Mouse (Mus musculus): ENCODE results near the gene Cdc14b. TPM values are rescaled to one million over a fixed set of nuclear protein-coding genes. Genes with fewer than 3 reads are reported as not detected.
A peak's percentile ranks its signal among the peaks of the same experiment; 100 is the strongest.

Gene Cdc14b
- total RNA-seq (2021) = 1 to 10 TPM; 4.5 to 6.8 TPM
- long read RNA-seq, experiment 1, partial matches to known transcripts = 0 of 2 reads
- long read RNA-seq, experiment 1, other reads (novel, unspliced or antisense) = 2 of 2 reads
- long read RNA-seq, experiment 2, partial matches to known transcripts = 0 of 5 reads
- long read RNA-seq, experiment 2, other reads (novel, unspliced or antisense) = 4 of 5 reads

DNA sequence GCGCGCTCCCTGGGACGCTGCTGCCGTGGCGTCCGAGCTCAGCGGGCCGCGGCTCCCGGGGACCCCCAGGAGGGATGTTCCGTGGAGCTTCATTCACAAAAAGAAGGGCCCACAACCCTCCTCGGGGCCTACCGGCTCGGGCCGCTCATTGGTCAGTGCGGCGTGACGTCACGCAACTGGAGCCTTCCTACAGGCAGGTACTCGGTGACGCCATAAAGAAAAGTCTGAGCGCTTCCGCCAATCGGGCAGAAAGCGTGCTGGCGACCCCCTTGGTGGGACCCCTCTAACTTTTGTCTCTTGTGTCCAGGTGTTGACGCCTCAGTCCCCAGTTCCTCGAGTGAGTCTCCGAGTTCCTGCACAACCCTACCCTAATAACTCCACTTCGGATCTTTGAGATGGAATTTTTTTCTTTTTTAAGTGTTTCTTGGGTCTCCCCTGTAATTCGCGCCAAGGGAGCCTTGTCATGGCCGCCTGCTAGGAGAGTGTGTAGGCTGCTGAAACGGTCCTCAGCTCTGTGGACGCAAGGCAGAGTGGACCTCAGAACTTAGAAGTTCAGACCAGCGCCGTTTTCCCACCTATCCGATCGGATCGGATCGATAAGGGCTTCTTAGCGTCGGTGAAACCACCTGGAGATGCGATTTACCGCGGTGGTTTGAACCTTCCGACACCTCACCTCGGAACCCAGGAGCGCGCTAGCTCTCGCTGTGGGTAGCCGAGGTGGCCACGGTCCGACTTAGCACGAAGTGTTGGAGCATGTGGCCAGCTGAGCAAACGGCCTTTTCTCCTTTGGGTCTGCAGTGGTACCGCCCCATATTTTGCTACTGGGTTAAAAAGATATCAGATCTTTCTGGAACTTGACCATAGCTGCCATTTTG is at the start of gene Cdc14b:
Gene Cdc14b (minus strand): TSS at position 412 of the 875 bp plus-strand sequence.
- peak; percentile 26 for DNase-seq

- no peak for DNase-seq
These were observed 47.6 kb upstream of the Cdc14b start for GRCm38 (mm10) chr13:64322561-64323281.

DNA sequence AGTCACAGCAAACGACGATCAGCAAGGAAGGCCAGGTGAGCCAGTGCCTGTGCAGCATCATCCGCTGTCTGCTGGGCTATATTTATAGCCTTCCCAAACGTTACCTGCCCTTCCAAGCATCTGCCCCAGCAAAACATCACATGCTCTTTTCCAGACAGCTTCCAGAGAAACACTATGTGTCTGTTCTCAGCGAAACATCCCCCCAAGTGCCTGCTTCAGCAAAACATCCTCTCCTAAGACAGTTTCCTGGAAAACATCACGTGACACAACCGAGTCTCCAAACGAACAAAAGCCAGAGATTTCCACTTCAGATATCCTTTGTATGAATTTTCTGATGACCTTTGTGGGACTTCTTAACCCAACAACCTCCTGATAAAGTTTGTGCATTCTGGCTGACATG is 45.2 kb upstream of the Cdc14b start:
- no peak for DNase-seq

- DNase-seq = no peak
These were observed 44.7 kb upstream of the Cdc14b start for GRCm38 (mm10) chr13:64319782-64320181.

DNA sequence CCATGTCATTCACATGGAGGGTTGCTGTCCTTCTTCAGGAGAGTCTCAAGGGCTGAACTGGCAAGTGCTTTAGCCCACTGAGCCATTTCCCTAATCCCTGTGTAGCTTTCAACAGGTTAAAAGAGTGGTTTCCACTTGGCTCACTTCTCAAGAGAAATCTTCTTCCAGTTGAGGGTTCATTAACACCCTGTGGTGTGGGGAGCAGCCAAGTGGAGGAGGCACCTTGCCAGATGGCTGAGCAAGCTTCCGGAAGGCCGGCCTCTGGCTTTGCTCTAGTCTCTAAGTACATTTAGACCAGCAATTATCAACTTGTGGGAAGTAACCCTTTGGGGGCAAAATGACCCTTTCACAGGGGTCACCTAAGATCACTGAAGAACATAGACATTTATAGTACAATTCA is 43.3 kb upstream of the Cdc14b start:
- peak; percentile 52 for DNase-seq

DNA sequence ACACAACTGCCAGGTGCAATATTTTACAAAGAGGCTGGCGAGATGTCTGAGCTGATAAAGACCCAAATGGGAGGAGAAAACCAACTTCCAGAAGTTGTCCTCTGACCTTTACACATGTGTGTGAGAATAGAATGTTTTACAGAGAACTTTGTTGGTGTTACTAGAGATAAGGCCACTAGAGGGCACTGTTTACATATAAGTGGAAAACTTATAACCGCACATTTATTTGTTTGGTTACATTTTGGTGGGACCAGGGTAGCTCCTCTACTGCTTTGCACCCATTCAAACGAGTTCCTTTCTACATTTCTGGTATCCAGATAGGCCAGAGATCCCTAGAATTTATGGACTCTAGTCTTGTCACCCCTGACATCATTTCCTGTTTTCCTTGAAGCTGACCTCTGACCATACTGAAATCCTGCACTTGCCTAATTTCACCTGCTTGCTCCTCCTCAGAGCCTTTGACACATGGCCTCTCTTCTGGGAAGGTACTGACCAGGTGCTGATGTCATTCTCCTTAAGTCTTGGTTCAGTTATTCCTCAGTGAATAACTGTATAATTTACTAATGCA is 40.5 kb upstream of the Cdc14b start:
- DNase-seq = no peak

DNA sequence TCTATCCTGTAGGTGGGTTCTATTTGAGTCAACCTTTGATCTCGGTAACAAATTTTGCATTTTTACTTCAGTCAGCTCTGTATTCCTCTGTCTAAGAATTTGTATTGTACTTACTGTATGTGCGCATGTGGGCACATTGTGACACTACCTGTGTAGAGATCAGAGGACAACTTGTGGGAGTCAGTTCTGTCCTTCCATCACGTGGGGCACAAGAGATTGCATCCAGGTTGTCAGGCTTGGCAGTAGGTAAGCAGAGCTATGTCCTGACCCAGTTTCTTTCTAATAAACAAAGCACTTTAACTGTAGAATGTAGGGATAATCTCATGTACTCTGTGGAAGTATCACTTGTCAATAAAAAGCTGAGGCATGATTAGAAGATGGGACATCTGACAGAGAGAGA is 39.0 kb upstream of the Cdc14b start:
- DNase-seq = no peak

DNA sequence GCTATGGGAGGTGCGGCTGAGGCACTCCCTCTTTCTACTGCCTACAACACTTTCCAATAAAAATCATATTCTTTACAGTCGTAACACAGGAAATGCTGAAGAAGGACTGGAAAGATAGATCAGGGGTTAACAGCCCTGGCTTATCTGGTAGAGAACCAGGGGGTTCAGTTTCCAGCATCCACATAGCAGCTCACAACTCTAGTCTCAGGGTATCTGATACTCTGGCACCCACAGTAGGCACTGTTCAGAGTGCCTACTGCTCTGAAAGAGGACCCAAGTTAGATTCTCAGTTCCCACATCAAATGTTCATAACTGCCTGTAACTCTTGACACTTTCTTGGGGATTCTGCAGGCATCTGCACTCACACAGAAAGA is 37.8 kb upstream of the Cdc14b start:
- no peak for DNase-seq

DNA sequence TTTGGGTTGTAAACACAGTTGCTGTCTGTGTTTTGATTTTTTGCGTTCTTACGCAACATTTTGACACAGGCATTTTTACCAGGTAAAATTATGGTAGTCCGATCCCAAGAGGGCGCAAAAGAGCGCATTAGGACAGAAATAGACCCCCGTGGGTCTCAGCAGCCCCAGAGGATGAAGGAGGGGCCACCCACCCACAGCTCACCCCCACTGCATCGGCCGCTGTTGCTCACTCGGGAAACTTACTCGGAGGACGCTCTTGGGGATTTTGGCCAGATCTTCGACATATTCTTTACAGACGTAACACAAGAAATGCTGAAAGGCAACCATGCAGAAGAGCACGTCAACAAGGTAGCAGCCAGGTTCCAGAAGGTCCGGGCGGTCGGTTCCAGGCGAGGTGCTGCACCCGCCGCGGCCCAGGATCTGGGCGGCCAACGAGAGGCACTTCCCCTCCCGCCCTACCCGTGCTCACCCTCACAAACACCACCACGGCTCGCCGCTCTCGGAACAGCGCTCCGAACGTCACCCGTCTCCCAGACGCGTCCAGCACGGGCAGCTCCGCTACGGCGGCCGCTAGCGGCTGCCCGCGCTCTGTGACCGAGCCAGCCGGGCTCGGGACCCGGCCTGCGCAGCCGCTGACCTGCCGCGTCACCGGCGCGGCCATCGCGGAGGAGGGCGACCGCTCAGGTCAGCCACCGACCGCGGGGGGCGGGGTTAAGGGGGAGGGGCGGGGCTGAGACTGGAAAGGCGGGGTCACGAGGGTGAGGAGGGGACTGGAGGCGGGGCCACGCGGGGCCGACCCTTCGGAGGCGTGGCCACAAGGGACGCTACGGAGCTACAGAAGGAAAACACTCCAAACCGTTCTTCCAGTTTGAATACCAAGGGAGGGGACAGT is 37.2 kb upstream of the Cdc14b start, which contains the start of gene Aaed1:
Gene Aaed1 (minus strand): TSS at position 687 of the 892 bp plus-strand sequence.
- peak; percentile 94 for DNase-seq

DNA sequence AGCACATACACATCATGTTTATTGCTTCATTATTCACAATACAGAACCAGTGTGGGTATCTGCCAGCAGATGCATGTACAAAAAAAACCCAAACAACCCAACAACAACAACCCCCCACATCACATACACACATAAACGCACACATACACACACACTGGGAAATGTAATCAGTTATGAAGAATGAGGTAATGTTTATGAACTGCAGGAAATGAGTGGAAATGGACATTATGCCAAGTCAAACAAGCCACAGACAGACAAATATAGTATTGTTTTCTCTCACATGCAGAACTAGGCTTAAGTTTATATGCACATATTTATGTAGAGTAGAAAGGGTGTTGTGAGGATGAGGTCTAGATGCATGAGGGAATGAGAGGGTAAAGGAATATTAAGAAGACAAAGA is 36.2 kb upstream of the Cdc14b start:
- no peak for DNase-seq

DNA sequence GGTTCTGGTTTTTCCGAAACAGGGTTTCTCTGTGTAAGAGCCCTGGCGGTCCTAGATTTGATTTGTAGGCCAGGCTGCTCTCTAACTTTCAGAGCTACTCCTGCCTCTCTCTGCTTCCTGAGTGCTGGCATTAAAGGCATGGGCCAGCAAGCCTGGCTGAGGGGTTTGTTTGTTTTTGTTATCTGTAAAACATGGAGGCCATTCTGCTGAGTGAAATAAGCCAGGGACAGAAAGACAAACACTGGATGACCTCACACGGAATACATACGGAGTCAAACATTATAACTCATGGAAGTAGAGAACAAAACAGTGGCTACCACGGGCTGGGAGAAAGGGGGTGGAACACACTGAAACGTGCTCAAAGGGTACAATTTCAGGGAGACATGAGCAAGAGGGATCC is 35.5 kb upstream of the Cdc14b start:
- DNase-seq = no peak

DNA sequence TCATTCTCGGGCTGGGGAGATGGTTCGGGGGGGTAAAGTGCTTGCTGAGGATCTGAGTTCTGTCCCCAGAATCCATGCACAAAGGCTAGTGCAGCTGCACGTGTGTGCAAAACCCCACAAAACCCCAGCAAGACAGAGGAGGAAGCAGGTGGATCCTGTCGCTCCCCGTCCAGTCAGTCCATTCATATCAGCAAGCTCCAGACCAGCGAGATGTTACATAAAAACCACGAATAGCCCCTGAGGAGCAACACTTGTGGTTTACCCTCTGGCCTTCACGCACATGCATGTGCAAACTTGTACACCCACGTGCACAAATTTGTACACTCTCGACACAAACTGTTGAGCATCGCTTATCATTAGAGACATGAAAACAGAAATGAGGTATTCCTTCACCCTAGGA is 34.8 kb upstream of the Cdc14b start:
- no peak for DNase-seq

DNA sequence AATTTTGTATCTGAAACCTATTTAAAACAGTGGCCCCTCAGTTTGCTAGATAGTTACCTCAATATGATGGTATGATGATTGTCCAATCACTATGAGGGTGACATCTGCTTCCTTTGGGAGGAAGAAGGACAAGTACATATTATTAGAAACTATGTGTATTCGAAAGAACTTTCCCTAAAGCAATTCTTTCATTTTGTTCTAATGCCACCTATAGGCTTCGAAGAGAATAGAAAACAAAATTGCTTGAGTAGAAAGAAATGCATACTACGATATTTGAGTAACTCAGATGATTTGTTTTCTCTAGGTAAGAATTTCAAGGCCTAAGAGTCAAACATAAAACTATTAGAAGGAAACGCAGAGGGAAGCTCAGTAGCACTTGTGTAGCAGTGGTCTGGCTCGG is 33.9 kb upstream of the Cdc14b start:
- DNase-seq = no peak

DNA sequence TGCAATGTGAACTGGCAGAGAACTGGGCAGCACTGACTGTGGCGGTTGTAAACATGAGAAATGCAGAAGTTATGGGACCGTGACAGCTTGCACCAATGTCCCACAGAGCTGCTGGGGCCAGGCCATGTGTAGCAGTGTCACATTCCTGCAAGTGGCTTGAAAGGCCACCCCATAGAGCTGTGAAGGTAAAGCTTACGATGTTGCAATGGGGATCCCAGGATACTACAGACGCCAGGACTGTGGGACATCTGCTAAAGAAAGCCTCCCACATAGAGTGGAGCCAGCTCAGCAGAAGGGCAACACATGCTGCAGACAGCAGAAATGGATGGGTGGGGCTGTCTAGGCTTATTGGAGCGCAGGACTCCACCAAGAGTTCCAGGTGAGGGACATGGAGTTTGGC is 32.4 kb upstream of the Cdc14b start:
- no peak for DNase-seq

DNA sequence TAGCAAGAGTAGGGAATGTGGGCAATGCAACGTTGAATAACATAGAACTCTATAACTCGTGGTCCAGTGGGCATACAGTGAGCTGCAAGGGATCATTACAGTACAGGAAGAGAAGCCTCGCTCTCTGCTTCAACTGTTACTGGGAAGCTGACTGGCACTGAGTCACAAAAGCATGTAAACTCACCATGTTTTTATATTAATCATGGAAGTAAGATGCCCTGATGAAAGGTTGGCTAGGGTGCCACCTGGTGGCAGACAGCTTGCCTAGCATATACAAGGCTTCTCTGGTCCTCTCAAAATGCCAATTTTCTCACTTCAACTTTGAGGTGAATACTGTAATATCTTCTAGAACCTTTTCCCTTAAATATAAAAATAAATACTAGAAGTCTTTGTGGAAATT is 31.0 kb upstream of the Cdc14b start:
- DNase-seq = peak; percentile 60

- no peak for DNase-seq
These were observed 24.0 kb upstream of the Cdc14b start for GRCm38 (mm10) chr13:64299069-64299468.

DNA sequence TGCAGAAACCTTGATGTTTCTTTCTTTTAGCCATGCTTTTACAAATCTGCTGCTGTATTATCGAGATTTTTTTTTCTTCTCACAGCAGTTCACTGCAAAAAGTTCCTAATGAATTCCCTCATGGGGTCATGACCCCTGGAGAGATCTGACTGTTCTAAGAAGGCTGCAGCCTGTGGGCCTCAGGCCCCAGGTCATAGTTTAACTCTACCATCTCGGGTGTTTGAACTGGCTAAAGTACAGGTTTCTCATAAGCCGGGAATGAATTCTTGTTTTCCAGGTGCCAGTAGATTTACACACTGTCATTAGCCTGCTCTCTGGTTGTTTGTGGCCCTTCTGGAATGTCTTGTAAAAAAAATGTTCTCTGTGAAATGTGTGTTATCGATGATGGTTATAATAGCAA is 11.7 kb upstream of the Cdc14b start:
- no peak for DNase-seq

- DNase-seq = no peak
These were observed 11.2 kb upstream of the Cdc14b start for GRCm38 (mm10) chr13:64286321-64286720.

DNA sequence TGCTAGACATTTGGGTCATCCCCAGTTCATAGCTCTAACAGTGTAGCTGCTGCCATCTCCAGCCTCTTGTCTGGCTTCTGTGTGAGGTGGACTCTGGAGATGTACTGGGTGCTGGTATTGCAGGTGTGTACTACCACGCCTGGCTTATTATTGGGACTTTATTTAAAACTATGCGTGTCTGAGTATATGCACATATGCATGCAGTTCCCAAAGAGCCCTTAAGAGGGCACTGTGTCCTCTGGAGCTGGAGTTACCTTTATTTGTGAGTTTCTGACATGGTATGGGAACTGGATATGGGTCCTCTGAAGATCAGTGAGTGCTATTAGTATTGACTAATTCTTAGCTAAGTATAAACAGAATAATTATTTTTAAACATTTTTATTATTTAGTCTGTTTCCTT is 9.6 kb upstream of the Cdc14b start:
- no peak for DNase-seq

DNA sequence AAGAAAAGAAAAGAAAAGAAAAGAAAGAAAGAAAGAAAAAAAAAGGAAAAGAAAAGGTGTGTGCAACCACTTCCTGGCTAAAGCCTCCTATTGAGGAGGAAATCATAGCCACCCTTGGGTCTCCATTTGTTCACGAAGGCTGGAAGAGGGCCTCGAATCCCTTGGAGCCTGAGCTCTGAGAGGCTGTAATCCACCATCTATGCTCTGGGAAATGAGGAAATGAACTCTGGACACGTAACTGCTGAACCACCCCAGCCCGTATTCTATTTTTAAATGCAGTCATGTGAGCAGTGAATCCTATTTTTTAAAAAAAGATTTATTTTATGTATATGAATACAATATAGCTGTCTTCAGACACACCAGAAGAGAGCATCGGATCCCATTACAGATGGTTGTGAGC is 5.8 kb upstream of the Cdc14b start:
- DNase-seq = no peak

DNA sequence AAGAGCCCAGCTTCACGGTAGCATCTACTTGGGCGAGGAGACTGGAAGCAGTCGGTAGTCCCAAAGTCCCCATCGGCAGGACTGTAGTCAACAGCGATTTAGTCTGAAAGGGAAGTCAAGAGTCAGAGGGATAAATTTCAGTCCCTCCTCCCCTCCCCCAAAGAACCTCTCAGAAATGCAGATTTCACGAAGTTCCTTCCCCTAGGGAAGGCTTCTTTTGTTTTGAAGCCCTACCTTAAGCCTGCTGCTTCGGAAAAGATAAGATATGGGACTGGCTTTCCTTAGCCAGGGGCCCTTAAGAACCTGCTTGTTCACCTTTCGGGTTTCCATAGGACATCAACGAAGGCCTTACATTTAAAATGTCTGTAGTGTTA is 651 bp upstream of the Cdc14b start:
- DNase-seq = no peak
